16 mouse cellular contexts compared by ENCODE assay signal in genomic region chr2:155376191-155376590, GRCm38 (mm10). TPM values are rescaled to one million over a fixed set of nuclear protein-coding genes. Genes with fewer than 3 reads are reported as not detected.
A peak's percentile ranks its signal among the peaks of the same experiment; 100 is the strongest.
DNase-seq lines count a peak whose midpoint lies in the region; TF ChIP-seq lines count a peak whose summit lies in the region.
"Had no signal": no experiment of that assay in that cellular context is flagged by ENCODE, and none has a peak within 500 bp of the region (broad histone marks: within the 10 kb centered on the region; RNA-seq: fewer than 3 reads in every experiment).

No protein-coding gene starts in this region.

- H3K4me1 ChIP-seq in lung, adult 2 months (ENCODE audit: control insufficient read depth, insufficient read depth, low read length), result no peaks in the 10 kb centered on the region

- no peak for TF ChIP-seq POLR2A in lung, adult 2 months (IDR thresholded peaks at IDR 0.05; ENCODE audit: borderline replicate concordance, extremely low read depth, low read depth, low read length)

- no peak overlapping the region for H3K4me3 ChIP-seq in lung, adult 2 months (replicated peaks; ENCODE audit: extremely low read depth, low read depth, low read length)

- peak; percentile 81 for DNase-seq in heart, adult 11 months
- no peak for DNase-seq in heart, adult 18-20 months
- DNase-seq in lung, adult 18-20 months, result peak; percentile 39 to 62
- no peak for DNase-seq in lung, postnatal 14 days
- DNase-seq in lung, postnatal 36 days, result peak; percentile 50
- DNase-seq in lung, adult 2 months, result no peak
- DNase-seq: adrenal gland, adult 2 months; adrenal gland, adult 8-10 months; adrenal gland, postnatal 10 days; adrenal gland, postnatal 14 days; adrenal gland, postnatal 25 days; adrenal gland, postnatal 36 days; B cell, adult 2 months; cerebellum, adult 11 months; cerebellum, adult 11-12 months; cerebellum, adult 18-20 months had no signal

- no peak for TF ChIP-seq CTCF in lung, adult 2 months (IDR thresholded peaks at IDR 0.05; ENCODE audit: insufficient read depth, low read length)

- 76% methylated on average over 10 of the region's 10 CpGs for WGBS in lung, adult 2 months

RNA-seq across cellular contexts. Expression of gene Trp53inp2, which starts 4.7 kb away (rescaled TPM):
- 100 to 1,000 TPM; 433 to 445 TPM for total RNA-seq in heart, adult 18-20 months (2021)
- polyA plus RNA-seq in lung, adult 2 months (2012; rRNA removed), result 184 and 237 TPM in 2 replicates

RNA-seq across cellular contexts. Expression of gene Pigu, which starts 19.0 kb away (rescaled TPM):
- 10 to 100 TPM; 24.0 to 27.0 TPM for total RNA-seq in heart, adult 18-20 months (2021)
- 33.3 and 42.4 TPM in 2 replicates for polyA plus RNA-seq in lung, adult 2 months (2012; rRNA removed)

Comparison
In these comparisons a context has a peak if more than half of its experiments do, and no peak if none do; other contexts are left out.
1. DNase-seq: peak in heart, adult 11 months (single experiment), lung, adult 18-20 months (2 of 2) and lung, postnatal 36 days (single experiment); none in heart, adult 18-20 months (0 of 2), lung, postnatal 14 days (single experiment) and lung, adult 2 months (single experiment).